Mouse (Mus musculus) left cerebral cortex, adult 2 months (tissue): ENCODE results near the gene H2-M10.3. TPM values are rescaled to one million over a fixed set of nuclear protein-coding genes. Genes with fewer than 3 reads are reported as not detected.
"Not testable (repeated sequence)": the region's sequence is repeated elsewhere in the genome, so short reads cannot be mapped to it uniquely, and the experiment has no call there.

Source experiments
- DNase-seq, 2 experiments: peaks; one replicate each; pipeline ENCODE4 v3.0.0; 2021 to 2022; ENCODE audit warnings: low spot score in 2 of 2, mixed read lengths in 1 of 2; ENCODE audit errors: extremely low spot score in 1 of 2
- H3K27ac ChIP-seq: fragments of 200-600 bp; 2 replicates; pipeline ENCODE4 v1.8.1; 2022
- H3K4me3 ChIP-seq: fragments of 200-600 bp; 2 replicates; pipeline ENCODE4 v1.8.1; 2022
- CTCF ChIP-seq: fragments of 200-600 bp; IDR thresholded peaks from 2 replicates; pipeline ENCODE4 v1.8.1; 2022; ENCODE audit warnings: antibody characterized with exemption, mild to moderate bottlenecking, moderate library complexity
- intact Hi-C: fragments of 180-260 bp; cut with DNase I; formaldehyde crosslinking; loops from one replicate; pipeline ENCODE4 v1.15.1; 2025
- long read RNA-seq, 2 experiments: library from polyadenylated mRNA; stranded (forward); transcript quantifications; one replicate each; pipeline ENCODE4 v2.0.0; 2021; ENCODE audit warnings: borderline mapping rate in 2 of 2
- total RNA-seq, 2 experiments: library from RNA; stranded (reverse); gene quantifications; 2 replicates each; pipeline ENCODE4 v1.2.3; 2021

Gene H2-M10.3
- total RNA-seq = not detected
- long read RNA-seq, experiment 1 = 0 reads
- long read RNA-seq, experiment 2 = 0 reads

- H3K27ac ChIP-seq, DNase-seq, intact Hi-C loops, H3K4me3 ChIP-seq: not testable (repeated sequence)
Measured at GRCm38 (mm10) chr17:36368317-36368716, at the start of gene H2-M10.3. Gene H2-M10.3 (minus strand): TSS chr17:36368417.

GRCm38 (mm10) chr17:36417416-36417815 lies 49.2 kb upstream of the H2-M10.3 start:
- TF ChIP-seq CTCF = no peak
- intact Hi-C loops = no loop called here
- Histone ChIP-seq H3K4me3 (no peak overlapping the region), H3K27ac (no peak overlapping the region)
- no peak for DNase-seq

GRCm38 (mm10) chr17:36415407-36415806 lies 47.2 kb upstream of the H2-M10.3 start:
- no peak overlapping the region for H3K4me3 ChIP-seq
- intact Hi-C loops = no loop called here
- DNase-seq = no peak
- H3K27ac ChIP-seq = no peak overlapping the region
- no peak for TF ChIP-seq CTCF

DNA sequence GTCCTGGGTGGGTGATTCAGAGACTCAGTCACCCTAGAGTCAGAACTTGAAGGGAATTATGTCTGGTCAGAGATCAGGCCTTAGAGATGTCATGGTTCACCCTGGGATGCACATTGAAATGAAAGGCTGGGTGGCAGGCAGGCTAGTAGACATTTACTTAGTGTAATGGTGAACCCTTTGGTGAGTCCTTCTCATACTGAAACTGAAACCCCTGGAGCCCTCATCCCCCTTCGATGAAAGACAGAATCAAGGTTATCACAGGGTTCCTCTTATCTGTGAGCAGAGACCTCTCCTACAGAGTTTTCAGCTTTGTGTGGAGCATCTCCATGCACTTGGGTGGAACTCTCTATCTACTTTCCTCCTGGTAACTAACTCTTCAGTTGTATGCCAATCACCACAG lies 46.1 kb upstream of the H2-M10.3 start:
- intact Hi-C loops = no loop called here
- no peak for TF ChIP-seq CTCF
- DNase-seq = no peak
- Histone ChIP-seq H3K4me3 (no peak overlapping the region), H3K27ac (no peak overlapping the region)

GRCm38 (mm10) chr17:36389907-36390306 lies 21.7 kb upstream of the H2-M10.3 start:
- no peak for DNase-seq
- no peak overlapping the region for H3K4me3 ChIP-seq
- no peak overlapping the region for H3K27ac ChIP-seq
- no peak for TF ChIP-seq CTCF
- intact Hi-C loops = no loop called here

DNA sequence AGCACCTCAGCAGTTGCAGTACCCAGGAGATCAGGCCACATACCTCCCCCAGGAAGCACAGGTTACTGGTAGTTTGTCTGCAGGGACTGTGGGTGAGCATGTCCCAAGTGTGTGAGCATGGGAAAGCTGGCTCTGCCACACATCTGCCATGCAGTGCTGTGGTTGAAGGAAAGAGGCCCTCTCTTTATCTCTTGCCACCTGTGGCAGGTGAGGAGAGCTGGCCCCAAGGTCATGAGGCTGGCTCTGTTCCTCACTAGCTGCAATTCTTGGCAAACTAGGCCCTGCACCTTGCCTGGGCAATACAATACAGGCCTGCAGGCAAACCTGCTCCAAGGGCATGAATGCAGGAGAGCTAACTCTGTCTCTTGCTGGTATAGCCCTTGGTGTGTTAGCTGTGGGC lies 5.8 kb downstream of the H2-M10.3 start:
- H3K4me3 ChIP-seq, DNase-seq, H3K27ac ChIP-seq: not testable (repeated sequence)
- intact Hi-C loops = loop anchor here (2.0 kb wide), 1 partner anchor 446 kb away; no protein-coding TSS in a partner anchor

GRCm38 (mm10) chr17:36357512-36357911 lies 10.7 kb downstream of the H2-M10.3 start:
- H3K27ac ChIP-seq, H3K4me3 ChIP-seq: not testable (repeated sequence)
- intact Hi-C loops = loop anchor here (2.0 kb wide), 4 partner anchors 49 to 431 kb away; no protein-coding TSS in a partner anchor
- TF ChIP-seq CTCF = peak; percentile 82
- DNase-seq = peak; percentile 50 to 57

DNA sequence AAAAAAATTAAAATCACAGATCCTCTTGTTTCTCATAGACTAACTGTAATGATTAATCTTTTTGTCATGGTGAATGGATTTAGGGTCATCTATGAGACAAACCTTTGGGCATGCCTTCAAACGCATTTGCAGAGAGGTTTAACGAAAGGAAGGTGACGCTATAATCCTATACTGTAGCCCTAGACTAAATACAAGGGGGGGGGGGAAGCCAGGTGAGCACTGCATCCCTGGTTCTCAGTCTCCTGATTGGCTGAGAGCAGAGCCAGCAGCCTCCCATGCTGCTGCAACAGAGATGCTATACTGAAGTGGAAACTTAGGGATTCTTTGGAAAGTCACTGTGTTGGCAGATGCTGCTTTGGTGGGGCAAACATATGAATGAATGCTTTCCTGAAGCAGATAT lies 12.5 kb downstream of the H2-M10.3 start:
- intact Hi-C loops = loop anchor here (2.0 kb wide), 4 partner anchors 47 to 433 kb away; no protein-coding TSS in a partner anchor
- H3K4me3 ChIP-seq = no peak overlapping the region
- H3K27ac ChIP-seq = no peak overlapping the region
- no peak for TF ChIP-seq CTCF
- DNase-seq = no peak

- H3K4me3 ChIP-seq, intact Hi-C loops, H3K27ac ChIP-seq: not testable (repeated sequence)
- TF ChIP-seq CTCF = peak; percentile 67
- peak; percentile 57 to 63 for DNase-seq
Measured at GRCm38 (mm10) chr17:36355343-36355742, 12.9 kb downstream of the H2-M10.3 start.

GRCm38 (mm10) chr17:36326055-36326454 lies 42.2 kb downstream of the H2-M10.3 start, which contains the start of gene H2-M10.1:
Gene H2-M10.1 (minus strand): TSS chr17:36326155.
- Histone ChIP-seq H3K27ac (no peak within 1 kb of the TSS), H3K4me3 (no peak within 1 kb of the TSS)
- intact Hi-C loops = no loop called here
- no peak for TF ChIP-seq CTCF
- DNase-seq = no peak

DNA sequence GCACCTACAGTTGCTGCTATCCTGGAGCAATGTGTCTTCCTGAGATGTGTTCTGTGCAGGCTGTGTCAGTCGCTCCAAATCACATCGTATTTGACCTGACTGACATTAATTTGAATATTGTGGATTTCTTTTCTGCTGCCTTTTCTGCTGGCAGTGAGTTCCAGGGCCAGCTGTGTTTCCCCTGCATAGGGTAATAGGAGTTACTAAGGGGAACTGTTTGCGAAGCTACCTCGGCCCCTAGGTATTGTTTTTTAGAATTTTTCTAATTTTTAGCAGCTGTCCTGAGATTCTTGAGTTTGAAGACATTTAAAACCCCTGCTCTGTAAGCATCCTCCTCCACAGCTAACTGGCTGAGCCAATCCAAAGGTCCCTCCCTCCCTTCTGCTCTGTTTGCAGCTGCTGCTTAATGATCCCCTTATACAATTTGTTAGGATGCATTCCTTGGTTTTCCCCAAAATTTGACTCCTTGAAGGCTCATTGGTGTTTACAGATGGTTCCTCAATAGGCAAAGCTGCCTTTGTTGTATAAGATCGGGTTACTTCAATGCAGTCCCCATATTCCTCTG lies 52.4 kb downstream of the H2-M10.3 start:
- no peak for DNase-seq
- peak overlapping the region; percentile 62 for H3K4me3 ChIP-seq
- peak overlapping the region; percentile 94 for H3K27ac ChIP-seq
- intact Hi-C loops = loop anchor here (2.0 kb wide), 1 partner anchor 45 kb away; no protein-coding TSS in a partner anchor
- TF ChIP-seq CTCF = no peak

- Histone ChIP-seq H3K27ac (peak overlapping the region; percentile 94), H3K4me3 (peak overlapping the region; percentile 62)
- peak; percentile 70 to 78 for DNase-seq
- TF ChIP-seq CTCF = no peak
- intact Hi-C loops = loop anchor here (2.0 kb wide), 1 partner anchor 44 kb away; no protein-coding TSS in a partner anchor
Measured at GRCm38 (mm10) chr17:36315041-36315688, 53.1 kb downstream of the H2-M10.3 start.

Other genes with a start within 250 kb of the H2-M10.3 start
- gene Gm19684, start 246.7 kb downstream of the H2-M10.3 start, total RNA-seq = not detected
- not detected for gene Gm7030, start 239.0 kb downstream of the H2-M10.3 start, total RNA-seq
- not detected for gene Gm8909, start 199.9 kb downstream of the H2-M10.3 start, total RNA-seq
- gene H2-T3, start 178.1 kb downstream of the H2-M10.3 start, total RNA-seq = not detected
- 10 to 100 TPM; 44.5 to 45.1 TPM for gene Rpp21, start 110.3 kb downstream of the H2-M10.3 start, total RNA-seq
- 10 to 100 TPM; 25.1 to 27.2 TPM for gene Trim39, start 96.2 kb downstream of the H2-M10.3 start, total RNA-seq
- not detected for gene H2-M10.2, start 81.9 kb downstream of the H2-M10.3 start, total RNA-seq
- gene H2-M10.1, start 42.3 kb downstream of the H2-M10.3 start, total RNA-seq = not detected
- not detected for gene H2-M10.4, start 93.9 kb upstream of the H2-M10.3 start, total RNA-seq
- gene H2-M11, start 178.7 kb upstream of the H2-M10.3 start, total RNA-seq = not detected